Mouse (Mus musculus) G1E (cell line): Measurements from ENCODE around the gene Thbd.

Source experiments
- CTCF ChIP-seq: IDR thresholded peaks from 2 replicates; pipeline ENCODE4 v1.5.1; 2012; ENCODE audit warnings: low read depth, low read length, inconsistent platforms, mixed read lengths
- GATA1 ChIP-seq: IDR thresholded peaks from 2 replicates; pipeline ENCODE4 v1.6.1; 2012; ENCODE audit warnings: borderline replicate concordance, low read length, inconsistent platforms, mixed read lengths
- GATA2 ChIP-seq: IDR thresholded peaks from 2 replicates; pipeline ENCODE4 v1.6.1; 2012; ENCODE audit warnings: low read depth, low read length, inconsistent platforms, borderline replicate concordance
- POLR2AphosphoS5 ChIP-seq: IDR thresholded peaks from 2 replicates; pipeline ENCODE4 v1.6.1; 2012; ENCODE audit warnings: low read depth, low read length, inconsistent platforms; ENCODE audit not compliant: insufficient replicate concordance
- TAL1 ChIP-seq: conservative IDR thresholded peaks from 2 replicates; pipeline ENCODE4 v1.6.1; 2012; ENCODE audit warnings: low read depth, low read length, inconsistent platforms, mixed read lengths

DNA sequence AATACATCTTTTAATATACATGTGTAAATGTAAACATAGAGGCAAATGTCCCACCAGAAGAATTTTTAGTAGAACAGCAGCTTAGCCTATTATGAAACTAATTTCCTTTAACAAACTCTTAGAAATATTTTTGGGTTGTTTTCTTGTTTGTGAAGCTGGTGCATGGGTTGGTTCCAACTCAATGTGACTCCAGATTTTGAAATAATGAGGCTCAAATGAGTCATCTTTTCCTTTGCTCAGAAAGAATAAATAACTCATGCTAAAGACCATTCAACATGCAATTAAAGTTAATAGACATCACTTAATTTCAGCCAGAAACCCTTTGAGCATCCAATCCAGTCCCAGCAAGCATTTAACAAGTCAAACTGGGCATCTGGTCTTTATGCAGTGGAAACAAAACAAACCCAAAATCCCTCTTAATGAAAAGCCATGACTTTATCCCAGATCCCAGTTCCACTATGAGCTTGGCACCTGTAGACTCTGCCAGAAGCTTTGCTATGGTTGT is 21.1 kb upstream of the Thbd start:
- TF ChIP-seq TAL1 (no peak), CTCF (no peak), GATA1 (no peak), GATA2 (no peak), POLR2AphosphoS5 (no peak)
